Mouse (Mus musculus) testis, adult 2 months (tissue): ENCODE data around the gene Gm3336.

Source experiments
- CTCF ChIP-seq: fragments of 200-500 bp; IDR thresholded peaks from 2 replicates; pipeline ENCODE4 v1.5.1; 2012; ENCODE audit warnings: low read depth, mild to moderate bottlenecking, inconsistent platforms, low read length, moderate library complexity; ENCODE audit not compliant: control insufficient read depth, insufficient read depth, insufficient replicate concordance
- POLR2A ChIP-seq: fragments of 200-500 bp; IDR thresholded peaks from 2 replicates; pipeline ENCODE4 v1.6.1; 2012; ENCODE audit warnings: low read depth, mild to moderate bottlenecking, inconsistent platforms, low read length, moderate library complexity; ENCODE audit not compliant: control insufficient read depth

DNA sequence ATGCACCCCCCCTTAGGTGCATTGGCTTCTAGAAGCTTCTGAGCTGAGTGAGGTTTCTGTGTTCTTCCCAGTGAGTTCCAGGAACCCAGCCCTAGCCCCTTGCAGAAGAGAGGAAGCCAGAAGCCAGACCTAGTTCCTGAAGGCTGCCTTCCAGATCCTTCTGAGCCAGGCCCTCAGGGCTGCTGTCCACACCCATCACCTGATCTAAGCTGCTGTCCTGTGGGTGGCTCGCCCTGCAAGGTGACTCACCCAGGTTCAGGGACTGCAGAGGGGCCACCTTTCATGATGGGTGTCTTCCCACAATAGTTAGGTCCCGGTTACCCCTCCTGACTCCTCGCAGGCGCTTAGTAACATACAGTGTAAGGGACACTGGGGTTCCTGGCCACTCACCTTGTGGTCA, 38.9 kb upstream of the Gm3336 start:
- TF ChIP-seq CTCF (no peak), POLR2A (no peak)
